Mouse (Mus musculus) right cerebral cortex, postnatal 10 days (tissue): ENCODE measurements at regions not wholly inside any gene's neighbourhood (a gene's known extent, or its start where the extent isn't known, plus 50 kb on each side); places are given as distances from the start of the nearest gene placed in this dataset.
"Not testable (repeated sequence)": the region's sequence is repeated elsewhere in the genome, so short reads cannot be mapped to it uniquely, and the experiment has no call there.

ENCODE experiments used
- DNase-seq, 2 experiments: peaks; one replicate each; pipeline ENCODE4 v3.0.0; 2021; ENCODE audit warnings: low spot score in 2 of 2

DNA sequence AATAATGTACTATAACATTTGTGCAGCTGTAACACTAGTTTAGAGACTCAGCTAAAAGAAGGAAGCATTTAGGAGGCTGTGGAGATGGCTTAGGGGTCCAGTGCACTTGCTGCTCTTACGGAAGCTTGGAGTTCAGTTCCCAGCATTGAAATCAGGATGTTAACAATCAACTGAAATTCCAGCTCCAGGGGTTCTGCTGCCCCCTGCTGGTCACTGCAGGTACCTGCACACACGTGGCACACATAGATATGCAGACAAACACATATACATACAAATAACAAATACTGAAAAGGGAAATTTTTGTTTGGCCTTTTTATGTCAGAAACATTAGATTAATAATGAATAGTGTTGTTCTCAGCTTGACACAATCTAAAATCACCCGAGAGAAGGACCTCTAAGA is 322.5 kb downstream of the Ajap1 start:
- DNase-seq, result no peak

DNA sequence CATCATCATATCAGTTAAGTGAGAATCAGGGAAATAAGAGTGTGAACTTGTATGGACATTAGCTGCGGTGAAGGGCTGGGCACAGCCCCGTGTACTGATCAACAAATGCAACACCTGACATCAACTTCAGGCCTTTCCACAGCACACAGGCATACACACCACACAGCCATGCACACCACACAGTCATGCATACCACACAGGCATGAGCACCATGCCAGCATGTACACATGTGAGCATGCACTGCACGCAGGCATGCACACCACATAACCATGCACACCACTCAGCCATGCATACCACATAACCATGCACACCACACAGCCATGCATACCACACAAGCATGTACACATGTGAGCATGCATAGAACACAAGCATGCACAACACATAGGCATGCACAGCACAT is 325.0 kb downstream of the Ajap1 start:
- DNase-seq, result no peak

DNA sequence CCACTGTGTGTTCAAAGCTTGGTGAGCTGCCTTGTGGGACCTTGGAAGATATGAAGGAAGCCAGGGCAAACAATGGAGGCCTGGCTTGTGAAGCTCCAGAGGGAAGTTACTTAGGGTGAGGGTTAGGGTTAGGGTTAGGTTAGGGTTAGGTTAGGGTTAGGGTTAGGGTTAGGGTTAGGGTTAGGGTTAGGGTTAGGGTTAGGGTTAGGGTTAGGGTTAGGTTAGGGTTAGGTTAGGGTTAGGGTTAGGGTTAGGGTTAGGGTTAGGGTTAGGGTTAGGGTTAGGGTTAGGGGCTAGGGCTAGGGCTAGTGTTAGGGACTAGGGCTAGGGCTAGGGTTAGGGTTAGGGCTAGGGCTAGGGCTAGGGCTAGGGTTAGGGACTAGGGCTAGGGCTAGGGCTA is 329.7 kb downstream of the Ajap1 start:
- DNase-seq, result not testable (repeated sequence)

DNA sequence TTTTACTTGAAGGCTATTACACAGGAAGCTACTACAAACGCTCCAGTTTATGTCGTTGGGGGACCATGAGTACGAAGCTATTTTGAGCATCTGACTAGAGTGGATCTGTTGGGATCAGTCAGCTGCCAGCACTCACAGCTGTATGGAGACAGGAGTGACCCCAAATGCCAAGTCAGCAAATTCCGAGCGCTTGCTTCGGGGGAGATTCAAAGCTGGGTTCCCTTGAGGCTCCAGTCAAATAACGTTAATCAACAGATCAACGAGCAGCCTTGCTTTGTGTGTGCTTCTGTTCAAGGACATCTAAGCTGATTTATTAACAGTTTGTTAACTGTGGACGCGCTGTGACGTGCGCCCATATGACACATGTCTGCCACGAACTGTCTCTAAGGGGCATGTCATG is 349.5 kb downstream of the Ajap1 start:
- peak in 1 of 2 experiments; percentile 23 for DNase-seq

DNA sequence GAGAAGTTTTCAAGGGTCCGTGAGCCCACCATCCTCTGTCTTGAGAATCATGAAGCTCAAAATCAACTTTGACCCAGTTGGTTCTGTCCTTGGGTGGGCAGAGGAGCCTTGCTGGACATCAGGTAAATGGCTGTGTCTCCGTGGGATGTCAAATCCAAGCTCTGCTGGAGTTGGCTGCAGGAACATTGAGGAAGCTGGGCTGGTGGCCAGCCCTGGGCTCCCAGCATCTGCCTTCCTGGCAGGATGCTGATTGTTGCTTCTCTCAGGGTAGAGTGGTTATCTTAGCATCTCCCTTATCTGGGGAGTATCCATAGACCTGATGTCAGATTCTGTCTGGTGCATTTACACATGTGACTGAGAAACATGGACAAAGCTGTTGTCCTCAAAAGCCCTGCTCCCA is 353.3 kb downstream of the Ajap1 start:
- peak; percentile 68 to 72 for DNase-seq

DNA sequence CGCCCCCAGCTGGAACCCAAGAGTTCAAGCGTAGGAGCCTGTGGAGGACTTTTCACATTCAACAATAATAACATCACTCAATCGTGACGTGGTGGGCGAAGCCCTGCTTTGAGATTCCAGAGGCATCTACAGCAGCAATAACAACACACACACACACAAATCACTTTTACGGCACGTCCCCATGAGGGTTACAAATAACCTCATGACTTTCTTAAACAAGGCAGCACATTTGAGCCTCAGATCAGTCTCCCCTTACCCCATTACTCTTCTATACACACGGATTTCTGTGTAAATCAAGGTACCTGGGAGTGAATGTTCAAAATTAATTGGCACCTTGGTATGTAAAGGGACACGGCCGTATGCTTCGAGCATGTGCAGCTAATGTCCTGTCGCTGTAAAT is 354.4 kb downstream of the Ajap1 start:
- DNase-seq, result no peak

DNA sequence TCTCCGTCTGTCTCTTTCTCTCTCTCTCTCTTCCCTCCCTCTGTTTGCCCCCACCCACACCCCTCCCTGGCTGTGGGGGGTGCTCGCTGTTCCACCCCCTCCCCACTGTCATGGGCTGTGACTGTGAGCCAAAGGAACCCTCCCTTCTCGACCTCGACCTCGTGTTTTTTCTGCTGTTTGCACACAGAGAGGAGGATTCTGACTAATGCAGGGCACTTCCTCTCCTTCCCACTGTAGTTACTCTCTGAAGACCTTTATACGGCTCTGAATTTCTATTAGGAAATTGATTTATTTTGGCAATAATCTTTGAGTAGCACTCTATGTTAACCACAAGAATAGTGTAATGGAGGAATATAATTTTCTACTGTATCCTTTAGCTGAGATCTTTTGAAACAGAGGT is 362.1 kb downstream of the Ajap1 start:
- DNase-seq, result no peak

DNA sequence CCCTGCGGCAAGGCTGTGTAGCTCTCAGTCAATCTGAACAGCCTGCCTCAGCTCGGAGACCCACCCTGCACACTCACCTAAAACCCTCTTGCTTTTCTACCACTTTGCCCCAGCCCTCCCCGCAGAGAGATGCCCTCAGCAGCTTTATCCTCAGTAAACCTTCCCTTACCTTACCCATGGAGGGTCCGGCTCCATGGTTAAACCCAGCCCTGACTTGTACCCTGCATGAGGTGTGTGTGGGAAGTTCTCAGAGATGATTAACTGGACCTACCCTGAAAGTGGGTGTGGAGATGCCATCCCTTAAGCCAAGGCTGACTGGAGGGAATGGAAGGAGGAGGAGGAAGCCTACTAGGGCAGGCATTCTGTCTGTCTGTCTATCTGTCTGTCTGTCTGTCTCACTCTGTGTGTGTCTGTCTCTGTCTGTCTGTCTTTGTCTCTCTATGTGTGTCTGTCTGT is 362.9 kb downstream of the Ajap1 start:
- no peak for DNase-seq

DNA sequence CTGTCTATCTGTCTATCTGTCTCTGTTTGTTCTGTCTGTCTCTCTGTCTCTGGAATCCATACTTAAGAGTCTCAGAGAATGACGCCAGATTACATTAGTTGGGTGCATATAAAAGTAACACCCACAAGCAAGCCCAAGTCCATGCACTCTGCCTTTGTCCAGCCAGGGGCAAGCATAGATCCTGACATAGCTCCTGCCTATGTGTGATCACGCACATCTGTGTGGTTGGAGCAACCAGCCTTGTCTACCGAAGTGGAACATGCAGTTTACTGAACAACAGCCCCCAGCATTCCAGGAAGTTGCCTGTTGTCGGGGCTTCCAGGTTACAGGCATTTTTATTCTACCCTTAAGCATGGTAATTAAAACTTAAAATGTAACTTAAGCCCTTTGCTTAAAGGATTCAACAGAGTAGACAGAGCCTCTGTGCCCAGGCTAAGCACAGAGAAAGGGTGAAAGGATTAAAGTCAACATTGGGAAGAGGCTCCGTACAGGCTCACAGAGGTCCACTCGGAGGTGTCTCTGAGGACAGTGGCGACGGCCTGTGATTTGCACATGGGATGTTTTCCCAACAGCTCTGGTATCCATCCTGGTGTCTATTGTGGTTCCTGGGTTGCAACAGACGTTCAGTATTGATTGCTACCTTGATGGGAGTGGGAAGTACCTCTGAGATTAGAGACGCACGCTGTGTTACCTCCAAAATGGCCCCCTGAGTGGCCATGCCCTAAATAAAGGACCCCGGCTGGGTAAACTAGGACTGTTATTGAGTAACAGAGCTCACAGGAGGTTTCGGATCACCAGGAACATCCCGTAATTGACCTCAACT is 363.6 kb downstream of the Ajap1 start:
- no peak for DNase-seq

DNA sequence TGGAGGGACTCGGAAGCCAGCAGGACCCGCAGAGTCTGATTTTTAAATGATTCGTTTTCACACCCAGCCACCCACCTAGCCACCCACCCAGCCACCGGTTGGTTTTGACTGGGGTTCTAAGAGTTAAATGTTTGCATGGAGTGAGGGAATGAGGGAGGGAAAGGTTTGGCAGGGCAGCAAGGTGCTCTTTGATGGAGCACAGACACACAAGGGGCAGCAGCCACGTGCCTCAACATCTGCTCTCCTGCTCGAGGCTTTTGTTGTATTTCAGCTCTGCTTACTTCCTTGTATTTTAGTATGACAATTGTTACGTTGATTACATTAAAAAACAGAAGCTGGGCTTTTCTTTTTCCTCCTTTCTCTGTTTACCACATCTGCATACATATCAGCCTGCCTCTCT is 367.6 kb downstream of the Ajap1 start:
- DNase-seq, result no peak

DNA sequence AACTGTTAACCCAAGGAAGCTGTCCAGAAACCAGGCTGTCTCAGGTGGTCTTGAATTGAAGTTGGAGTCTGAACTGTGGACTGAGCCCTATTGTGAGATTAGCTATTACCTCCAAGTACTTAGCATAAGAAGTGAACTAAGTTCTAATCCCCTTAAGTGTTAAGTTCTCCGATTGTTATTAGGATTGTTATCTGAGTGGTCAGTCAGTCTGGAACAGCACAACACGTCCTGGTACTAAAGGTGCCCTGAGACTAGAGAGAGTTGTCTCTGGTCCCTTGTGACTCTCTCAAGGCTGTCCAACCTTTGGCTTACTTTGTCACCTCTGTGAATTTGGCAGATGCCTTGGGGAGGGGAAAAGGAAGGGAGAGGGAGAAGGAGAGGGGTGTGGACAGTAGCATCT is 369.0 kb downstream of the Ajap1 start:
- DNase-seq, result no peak

DNA sequence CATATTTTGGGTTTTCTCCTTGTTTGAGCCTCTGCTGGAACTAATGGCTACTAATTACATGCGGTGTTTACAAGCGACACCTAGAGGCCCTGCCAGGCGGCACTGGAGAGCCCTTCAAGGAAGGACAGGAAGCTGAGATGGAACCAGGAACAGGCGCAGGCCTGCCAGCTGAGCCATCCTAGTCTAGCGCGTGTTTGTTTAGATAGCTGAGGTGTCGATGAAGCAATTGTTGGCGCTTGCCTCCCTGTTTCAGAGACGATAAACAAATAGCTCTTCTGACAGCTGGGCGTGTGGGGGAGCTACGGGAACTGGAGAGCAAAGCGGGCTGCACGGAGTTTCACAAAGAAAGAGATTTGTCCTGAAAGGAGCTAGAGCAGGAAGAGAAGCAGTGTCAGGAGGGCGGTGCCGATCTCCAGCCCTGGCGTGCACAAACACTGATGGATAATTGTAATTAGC is 372.3 kb downstream of the Ajap1 start:
- peak; percentile 41 to 44 for DNase-seq

DNA sequence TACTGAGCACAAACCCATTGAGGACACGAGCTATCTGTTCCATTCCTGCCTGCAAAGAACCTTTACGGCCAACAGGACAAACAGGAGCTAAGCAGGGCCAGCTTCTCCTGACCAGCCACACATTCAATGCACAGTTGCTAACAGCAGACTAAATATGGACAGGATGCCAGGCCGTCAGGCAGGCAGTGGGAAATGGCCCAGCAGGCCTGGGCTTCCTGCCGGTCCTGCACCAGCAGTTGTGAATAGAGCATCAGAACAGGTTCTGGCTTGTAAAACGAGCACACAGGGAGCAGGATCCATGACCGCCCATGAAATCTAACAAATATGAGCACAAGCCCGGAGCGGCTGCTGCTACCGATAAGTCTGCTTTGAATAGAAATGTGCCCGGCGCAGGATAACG is 384.0 kb downstream of the Ajap1 start:
- DNase-seq, result peak in 1 of 2 experiments; percentile 25

DNA sequence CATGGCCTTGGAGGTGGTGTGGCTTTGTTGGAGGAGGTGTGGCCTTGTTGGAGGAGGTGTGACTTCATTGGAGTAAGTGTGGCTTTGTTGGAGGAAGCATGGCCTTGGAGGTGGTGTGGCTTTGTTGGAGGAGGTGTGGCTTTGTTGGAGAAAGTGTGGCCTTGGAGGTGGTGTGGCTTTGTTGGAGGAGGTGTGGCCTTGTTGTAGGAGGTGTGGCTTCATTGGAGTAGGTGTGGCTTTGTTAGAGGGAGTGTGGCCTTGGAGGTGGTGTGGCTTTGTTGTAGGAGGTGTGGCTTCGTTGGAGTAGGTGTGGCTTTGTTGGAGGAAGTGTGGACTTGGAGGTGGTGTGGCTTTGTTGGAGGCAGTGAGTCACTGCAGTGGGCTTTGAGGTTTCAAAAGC is 385.0 kb downstream of the Ajap1 start:
- no peak for DNase-seq

DNA sequence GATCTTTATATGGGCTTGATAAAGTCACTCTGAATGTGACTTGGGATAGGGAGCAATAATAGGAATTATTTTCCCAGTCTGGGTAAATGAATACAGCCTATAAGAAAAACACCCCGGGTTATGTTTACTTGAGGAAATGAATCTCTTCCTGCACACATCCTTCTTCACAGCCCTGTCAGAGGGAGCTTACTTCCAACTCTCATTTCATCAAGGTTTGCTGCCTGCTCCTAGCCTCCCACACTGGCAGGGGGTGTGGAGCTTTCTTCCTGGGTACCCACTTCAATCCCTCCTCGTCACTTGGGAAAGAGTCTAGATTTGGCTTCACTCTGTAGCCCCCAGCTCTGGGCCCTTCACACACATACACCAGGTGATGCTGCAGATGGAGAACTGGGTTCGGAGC is 389.5 kb downstream of the Ajap1 start:
- no peak for DNase-seq

DNA sequence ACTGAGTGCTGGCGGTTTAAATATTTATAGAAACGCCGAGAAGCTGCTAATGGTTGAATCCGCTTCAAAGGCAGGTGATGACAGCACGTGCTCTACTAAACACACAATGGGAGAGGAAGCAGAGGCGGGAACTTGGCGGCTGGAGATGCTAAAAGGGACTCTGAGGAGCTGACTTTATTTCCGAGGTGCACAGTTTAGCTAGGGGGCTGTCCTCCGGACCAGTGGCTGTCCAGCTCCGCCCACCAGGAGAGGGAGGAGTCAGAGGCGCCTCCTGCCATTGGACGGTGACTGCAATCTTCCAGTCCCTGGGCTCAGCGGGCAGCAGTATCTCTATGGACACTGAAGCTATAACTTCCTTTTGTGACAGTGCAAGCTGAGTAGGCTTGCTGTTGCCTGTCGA is 400.4 kb downstream of the Ajap1 start:
- DNase-seq, result peak; percentile 31

DNA sequence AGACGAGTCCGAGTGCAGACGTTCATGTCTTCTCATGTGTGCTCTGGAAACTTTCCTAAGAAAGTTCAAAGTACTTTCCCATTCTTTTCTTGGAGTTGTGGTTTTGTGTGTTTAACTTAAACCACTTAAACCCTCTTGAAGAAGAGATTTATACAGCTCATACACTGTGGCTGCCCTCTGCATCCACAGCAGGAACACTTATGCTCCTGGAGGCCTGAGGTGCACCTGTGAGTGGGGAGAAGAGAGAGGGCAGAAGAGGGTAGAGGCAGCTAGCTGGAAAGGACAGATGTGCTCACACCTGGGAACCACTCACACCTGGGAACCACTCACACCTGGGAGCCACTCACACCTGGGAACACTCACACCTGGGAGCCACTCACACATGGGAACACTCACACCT is 408.0 kb downstream of the Ajap1 start:
- DNase-seq, result no peak

DNA sequence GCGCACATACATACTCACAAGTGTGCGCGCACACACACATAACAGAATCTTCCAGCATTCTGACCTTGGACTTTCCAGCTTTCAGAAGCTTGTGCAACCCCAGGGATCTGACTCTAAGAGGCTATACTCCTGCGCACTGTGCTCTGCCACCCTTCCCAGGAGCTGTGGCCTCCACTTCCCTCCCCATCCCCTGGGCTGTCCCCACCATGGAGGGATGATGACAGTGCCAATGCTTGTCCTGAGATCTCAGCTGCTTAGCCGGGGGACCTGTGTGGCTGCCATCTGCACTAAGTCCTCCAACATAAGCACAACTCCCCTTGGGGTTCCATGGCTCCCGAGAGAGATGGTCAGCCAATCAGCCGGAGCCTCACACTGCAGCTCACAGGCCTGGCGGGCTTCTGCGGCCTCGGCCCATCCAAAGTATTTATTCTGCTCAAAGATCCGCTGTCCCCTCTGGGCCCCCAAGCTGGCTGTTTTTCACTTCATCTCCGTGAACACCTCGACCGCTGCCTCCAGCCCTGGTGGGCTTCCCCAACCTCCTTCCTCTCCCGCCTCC is 412.3 kb downstream of the Ajap1 start:
- DNase-seq, result no peak

DNA sequence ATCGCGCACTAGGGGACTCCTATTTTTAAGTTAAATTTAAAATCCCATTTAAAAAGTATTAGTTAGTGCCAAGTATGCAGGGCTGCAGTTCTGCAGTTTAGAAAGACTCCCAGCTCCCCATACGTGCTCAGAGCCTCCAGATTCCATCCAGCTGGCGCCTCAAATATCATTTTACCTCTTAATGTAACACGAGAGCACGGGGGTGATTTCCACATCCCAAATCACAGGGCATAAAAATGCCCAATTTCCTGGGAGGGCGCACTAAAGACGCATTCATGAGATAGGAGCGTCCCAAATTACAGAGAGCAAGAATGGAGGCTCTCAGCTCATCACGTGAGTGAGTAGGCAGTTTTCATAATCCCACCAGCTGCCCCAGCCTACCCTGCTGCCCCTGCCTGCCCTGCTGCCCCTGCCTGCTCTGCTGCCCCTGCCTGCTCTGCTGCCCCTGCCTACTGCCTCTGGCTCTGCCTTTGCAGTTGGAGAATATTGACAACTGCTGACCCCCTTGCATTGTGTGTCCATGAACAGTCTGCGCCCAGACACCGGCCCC is 414.1 kb downstream of the Ajap1 start:
- no peak for DNase-seq

DNA sequence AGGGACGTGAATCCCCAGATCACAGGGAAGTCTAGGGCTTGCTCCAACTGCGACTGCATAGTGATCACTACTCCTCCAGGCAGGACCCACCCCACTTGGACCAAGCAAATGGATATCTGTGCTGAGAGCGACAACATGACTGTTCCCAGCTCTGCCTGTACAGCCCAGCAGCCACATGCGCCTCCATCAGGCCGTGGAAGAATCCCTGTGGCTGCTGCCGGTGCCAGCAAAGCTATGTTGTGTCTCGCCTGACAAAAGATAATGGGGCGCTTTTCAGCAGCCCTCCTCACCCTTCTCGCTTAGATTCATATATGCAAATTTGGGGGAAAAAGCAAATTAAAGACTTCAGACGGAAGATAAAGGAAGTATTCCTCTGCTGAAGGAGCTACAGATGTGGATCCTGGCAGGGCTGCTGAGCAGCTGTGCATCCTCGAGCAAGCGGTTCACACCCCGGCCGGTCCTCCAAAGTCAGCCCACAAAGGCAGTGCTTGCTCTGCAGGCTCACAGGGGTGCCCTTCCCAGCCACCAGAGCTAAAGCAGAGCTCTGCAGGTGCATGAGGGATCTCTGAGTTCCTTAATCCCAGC is 418.5 kb downstream of the Ajap1 start:
- peak; percentile 33 to 36 for DNase-seq

DNA sequence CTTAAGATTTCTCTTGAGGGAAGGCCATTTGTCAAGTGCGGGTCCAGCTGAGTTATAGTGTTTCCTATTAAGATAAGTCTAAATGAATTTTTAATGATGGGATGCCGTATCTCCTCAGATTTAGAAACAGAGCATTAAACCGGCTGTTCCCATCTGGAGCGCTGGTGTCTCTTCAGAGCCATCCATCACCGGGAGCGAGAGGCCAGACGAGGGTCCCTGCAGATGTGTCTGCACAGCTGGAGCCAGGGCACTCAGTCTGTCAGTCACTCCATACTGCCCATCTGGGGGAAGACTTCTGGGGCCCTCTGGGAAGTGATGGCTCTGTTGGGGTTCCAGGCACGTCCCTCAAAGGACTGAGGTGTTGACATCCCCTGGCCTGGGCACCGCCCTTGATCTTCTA is 419.2 kb downstream of the Ajap1 start:
- no peak for DNase-seq

DNA sequence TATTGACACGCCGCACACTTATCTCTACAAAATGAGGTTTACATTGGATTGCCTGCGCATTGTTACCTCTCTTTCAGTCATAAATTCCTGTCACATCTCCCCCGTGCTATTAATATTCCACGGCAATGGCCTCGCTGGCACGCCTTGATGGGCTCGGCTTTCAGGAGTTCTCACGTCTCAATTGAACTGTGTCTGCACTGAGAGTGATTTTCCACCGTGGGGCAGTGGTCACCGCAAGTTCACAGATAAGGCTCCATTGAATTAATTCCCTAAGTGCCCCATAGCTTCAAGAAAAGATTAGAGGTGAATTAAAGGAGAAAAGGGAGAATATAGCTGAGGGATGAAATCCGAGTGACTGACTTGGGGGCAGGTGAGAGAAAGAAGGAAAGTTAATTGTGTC is 424.5 kb downstream of the Ajap1 start:
- DNase-seq, result no peak

DNA sequence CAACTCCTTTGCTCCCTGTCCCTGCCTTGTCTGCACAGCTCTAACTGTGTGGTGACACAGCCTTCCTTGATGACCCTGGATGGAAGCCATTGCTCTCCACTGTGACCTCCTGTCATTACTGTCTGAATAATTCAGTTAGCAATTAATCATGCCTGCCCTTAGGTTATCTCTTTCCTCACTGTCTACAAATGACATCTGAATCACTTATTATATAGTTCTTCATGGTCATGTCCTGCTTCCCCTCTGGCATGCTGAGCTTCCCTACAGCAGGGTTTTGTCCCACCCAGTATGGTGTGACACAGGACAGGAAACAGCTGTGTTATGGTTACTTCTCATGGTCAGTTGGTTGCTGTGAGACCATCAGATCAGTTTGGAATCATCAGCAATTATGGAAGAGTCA is 458.9 kb downstream of the Ajap1 start:
- DNase-seq, result no peak
